Mouse (Mus musculus): ENCODE measurements at regions not wholly inside any gene's neighbourhood (a gene's known extent, or its start where the extent isn't known, plus 50 kb on each side); places are given as distances from the start of the nearest gene placed in this dataset.

DNA sequence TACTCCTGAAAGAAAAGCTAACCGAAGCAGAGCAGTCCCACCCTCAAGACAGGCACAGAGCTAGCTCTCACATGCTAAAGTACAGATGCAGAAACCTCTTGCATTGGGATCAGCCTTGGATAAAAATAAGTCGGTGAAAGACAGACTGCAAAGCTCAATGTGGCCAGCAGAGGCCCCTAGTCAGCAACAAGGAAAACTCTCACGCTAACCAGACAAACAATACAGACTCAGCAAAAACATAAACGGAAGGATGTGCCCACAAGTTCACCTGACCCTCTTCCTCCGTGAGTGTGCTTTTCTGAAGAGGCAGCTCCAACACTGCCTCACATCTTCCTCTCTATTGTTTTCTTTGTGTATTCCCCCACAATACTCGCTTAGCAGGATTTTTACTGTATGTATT lies 77.8 kb downstream of the Rpia start:
- peak; percentile 76 for DNase-seq (ENCODE audit: low read depth, low spot score)

DNA sequence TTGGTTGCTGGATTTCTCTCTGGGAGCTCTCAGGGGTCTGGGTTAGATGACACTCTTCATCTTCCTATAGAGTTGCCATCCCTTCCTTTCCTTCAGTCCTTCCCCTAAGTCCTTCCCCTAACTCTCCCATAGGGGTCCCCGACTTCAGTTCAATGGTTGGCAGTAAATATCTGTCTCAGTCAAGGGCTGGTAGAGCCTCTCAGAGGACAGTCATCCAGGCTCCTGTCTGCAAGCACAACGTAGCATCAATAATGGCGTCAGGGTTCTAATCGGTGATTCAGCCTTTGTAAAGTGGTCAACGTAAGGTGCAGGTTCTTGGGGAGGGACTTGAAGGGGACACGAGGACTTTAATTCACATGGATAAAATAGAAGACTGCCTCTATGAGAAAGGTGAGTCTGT lies 78.4 kb downstream of the Rpia start:
- DNase-seq (ENCODE audit: low read depth, low spot score), result no peak

DNA sequence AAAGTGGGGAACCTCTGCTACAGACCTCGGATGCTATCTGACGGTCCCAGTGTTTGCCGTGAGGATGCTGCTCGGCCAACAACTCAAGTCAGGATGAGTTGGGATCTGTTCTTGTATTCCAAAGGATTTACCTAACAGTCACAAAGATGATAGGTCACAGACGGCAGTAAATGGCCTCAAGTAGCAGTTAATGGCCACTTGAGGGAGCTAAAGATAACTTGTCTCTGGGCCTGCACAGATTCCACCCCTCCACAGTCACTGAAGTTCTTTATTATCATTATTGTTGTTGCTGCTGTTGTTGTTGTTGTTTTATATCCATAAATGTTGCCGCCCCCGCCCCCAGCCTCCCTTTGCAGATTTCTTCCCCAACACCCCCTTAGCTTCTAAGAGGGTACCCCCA lies 78.9 kb downstream of the Rpia start:
- DNase-seq (ENCODE audit: low read depth, low spot score), result no peak

DNA sequence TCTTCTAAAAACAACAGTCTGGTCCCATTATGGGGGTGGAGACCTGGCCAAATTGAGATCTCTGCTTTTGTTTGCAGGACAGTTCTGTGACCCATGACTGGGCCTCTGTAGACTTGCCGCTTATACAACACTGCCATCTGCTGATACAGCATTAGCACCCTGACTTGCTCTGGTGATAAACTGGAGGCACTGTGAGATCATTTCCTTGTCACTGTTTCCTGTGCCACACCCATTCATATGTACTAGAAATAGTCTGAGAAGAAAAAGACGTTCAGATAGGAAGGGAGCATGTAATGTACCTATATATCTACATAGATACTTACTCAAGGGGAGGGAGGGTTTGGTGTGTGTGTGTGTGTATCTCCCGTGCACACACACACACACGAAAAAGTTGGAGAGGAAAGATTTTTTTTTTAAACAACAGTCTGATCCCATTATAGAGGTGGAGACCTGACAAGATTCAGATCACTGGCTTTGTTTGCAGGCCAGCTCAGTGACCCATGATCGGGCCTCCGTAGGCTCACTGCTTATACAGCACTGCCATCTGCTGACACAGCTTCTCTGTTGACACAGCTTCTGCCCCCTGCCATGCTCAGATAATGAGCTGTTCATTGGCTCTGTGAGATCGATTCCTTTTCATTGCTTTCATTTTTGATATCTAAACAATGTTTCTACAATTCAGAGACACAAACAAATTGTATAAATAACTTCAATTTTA lies 82.5 kb downstream of the Rpia start:
- DNase-seq (ENCODE audit: low read depth, low spot score), result peak; percentile 65

DNA sequence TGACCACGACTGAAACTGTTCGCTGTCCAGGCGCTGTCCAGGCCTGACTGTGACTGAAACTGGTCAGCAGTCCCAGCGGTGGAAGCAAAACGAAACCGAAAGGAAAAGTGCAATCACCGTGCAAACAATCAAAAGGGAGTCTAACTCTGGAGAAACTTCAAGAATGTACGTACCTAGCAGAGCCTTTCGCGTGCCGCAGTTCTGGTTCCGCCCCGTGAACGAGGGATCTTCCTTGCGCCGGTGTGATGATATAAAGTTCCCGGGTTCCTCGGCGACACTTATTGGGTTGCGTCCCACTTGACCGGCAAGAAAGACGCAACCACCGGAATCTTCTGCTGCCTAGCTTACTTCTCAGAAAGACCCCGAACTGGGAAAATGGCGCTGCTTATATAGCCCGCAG lies 96.4 kb downstream of the Rpia start:
- DNase-seq (ENCODE audit: low read depth, low spot score), result no peak
